Mouse (Mus musculus) left cerebral cortex, adult 18-20 months (tissue): ENCODE measurements around the gene Egflam. TPM values are rescaled to one million over a fixed set of nuclear protein-coding genes. Genes with fewer than 3 reads are reported as not detected.

Experiments
- DNase-seq, 2 experiments: peaks; one replicate each; pipeline ENCODE4 v3.0.0; 2021 to 2022; ENCODE audit warnings: low spot score in 2 of 2, mixed read lengths in 1 of 2
- total RNA-seq, 2 experiments: library from RNA; stranded (reverse); gene quantifications; 2 replicates each; pipeline ENCODE4 v1.2.3; 2021

The Egflam gene
- total RNA-seq, 2 experiments from 2014 or later = 4.4 to 5.1 TPM

GRCm38 (mm10) chr15:7295199-7295598, 103.0 kb downstream of the Egflam start:
- no peak for DNase-seq

GRCm38 (mm10) chr15:7292854-7293253, 105.3 kb downstream of the Egflam start:
- DNase-seq = no peak

DNA sequence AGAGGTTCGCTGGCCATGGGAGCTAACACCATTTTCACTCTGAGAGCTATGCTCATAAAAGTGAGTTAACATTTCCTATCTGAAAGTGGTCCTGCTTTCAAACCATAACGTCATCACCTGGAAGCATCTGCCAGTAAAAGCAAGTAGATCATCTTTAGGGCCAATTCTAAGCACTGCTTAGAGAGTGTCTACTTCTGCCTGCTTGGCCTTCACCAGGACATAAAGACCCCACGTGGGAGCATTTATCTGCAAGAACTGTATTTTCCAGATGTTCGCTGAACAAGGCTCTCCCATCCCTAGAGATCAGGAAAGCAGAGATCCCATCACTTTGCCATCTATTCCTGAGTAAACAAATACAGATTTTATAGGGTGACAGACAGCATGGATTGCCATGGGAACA, 108.2 kb downstream of the Egflam start:
- no peak for DNase-seq

- DNase-seq = no peak
These were observed 108.7 kb downstream of the Egflam start for GRCm38 (mm10) chr15:7289516-7289915.

DNA sequence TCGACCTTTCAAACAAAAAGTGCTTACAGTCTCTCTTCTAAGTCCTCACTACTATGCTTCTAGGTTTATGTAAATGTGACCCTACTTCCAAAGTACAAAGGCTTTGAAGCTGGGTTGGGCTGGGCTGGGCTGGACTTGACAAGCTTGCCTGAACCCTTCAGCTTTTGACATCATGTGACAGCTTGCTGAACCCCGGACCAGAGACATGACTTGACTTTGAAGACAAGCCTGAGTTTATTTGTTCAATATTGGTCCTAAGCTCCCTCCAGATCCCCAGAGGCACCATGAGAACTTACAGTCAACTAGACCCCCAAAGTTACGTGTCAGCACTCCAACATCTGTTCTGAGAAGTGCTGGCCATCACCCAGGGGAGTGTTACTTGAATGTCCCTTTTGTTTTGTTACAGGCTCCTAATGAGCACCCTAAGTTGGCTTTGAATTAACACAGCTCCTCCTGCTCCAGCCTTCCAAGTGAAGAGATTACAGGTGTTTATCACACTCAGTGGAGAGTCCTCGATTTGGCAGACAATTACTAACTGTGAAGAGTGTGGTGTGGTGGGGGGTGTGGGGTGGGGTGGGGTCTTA, 109.3 kb downstream of the Egflam start:
- DNase-seq = no peak

GRCm38 (mm10) chr15:7287911-7288310, 110.3 kb downstream of the Egflam start:
- no peak for DNase-seq

DNA sequence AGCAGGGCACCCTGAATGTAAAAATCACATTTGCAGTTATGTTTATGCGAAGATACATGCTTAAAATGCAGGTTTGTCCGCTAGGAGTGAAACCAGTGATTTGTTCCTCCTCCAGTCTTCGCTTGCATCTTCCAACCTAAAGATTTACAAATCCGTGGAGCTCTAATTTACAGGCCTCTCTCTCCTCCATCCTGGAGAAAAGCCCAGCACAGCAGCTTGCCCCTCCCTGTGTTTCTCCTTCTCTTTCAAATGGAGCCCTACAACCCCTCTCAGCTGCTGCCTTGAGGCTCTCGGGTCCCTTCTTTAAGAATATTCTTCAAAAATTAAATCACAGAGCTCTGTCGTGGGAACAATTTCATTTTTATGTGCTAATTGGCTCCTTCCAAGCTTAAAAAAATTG, 116.6 kb downstream of the Egflam start:
- DNase-seq = no peak

DNA sequence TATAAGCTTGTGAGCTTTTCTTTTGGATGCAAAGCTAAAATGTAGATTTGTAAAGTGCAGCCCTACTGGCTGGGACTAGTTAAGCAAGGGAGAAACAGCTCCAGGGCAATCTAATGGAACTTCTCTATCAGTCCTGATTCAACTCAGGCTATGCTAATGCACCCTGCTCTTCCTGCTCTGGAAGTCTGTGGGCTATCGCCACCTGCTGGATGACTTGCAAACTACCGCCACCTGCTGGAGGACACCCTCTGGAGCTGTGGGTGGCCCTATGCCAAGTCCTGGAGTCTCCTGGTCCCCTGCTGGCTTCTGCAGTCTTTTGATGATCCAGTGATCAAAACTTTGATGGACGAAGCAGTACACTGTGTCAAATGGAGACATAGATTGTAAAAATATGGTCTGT, 134.4 kb downstream of the Egflam start:
- peak; percentile 83 for DNase-seq

- DNase-seq = no peak
These were observed 134.9 kb downstream of the Egflam start for GRCm38 (mm10) chr15:7263339-7263738.

- DNase-seq = no peak
These were observed 136.8 kb downstream of the Egflam start for GRCm38 (mm10) chr15:7261371-7261770.

DNA sequence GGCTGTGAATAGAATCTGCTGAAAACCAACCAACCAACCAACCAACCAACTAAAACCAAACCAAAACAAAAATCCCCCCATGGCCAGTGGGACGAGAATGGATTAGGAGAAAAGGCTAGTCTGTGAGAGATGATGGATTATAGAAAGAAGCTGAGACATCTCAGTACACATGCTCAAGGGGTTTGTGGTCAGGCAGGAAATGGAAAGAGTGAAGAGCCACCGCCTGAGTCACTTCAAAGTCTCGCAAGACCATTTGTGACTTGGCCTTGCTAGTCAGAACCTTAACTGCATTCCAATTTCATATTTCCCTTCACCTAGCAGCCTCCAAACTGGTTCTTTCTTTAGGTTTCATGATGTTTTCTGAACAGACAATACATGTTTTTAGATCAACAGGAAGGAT, 141.6 kb downstream of the Egflam start:
- DNase-seq = no peak

DNA sequence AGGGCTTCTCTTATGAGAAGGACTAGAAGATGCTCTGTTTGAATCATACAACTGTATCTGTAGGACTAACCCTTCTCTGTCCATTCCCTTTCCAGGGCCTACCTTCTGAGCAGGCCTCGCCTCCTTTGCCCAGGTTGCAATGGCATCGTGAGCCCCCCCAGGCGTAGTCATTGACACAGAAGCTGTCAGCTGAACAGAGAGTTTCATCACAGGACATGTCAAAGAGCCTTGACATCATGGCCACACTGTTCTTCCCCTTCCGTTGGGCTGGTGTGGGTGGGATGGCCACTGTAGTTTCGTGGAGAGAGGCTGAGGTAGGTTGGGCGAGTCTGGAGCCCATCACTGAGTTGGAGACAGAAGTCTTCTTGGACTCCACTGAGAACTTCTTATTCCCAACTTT, 144.9 kb downstream of the Egflam start:
- no peak for DNase-seq

DNA sequence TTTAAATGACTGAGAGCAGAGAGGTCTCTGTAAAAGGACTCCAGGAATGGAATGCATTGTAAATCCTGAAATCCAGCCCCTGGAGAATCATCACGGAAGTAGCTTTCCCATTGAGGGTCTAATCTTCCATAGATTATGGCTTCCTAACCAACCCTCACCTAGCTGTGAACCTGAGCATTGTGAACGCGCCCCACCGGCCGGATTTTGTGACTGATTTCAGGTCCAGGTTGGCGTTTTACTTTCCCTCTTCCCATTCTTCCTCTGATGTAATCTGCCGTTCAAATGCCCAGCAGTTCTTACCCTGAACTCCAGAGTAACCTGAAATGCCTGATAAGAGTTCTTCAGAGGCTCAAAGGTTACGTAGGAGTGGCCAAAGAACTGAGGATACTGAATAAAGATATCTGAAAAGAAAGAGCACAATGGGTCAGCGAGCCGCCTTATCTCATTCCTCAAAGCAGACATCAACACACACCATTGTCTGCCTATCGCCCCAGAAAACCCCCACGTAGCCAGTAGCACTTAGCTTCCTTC, 146.0 kb downstream of the Egflam start:
- DNase-seq = no peak

- no peak for DNase-seq
These were observed 147.2 kb downstream of the Egflam start for GRCm38 (mm10) chr15:7251042-7251441.

- DNase-seq = no peak
These were observed 149.0 kb downstream of the Egflam start for GRCm38 (mm10) chr15:7249216-7249615.

- no peak for DNase-seq
These were observed 150.9 kb downstream of the Egflam start for GRCm38 (mm10) chr15:7247321-7247720.

- no peak for DNase-seq
These were observed 155.9 kb downstream of the Egflam start for GRCm38 (mm10) chr15:7242161-7242850.

DNA sequence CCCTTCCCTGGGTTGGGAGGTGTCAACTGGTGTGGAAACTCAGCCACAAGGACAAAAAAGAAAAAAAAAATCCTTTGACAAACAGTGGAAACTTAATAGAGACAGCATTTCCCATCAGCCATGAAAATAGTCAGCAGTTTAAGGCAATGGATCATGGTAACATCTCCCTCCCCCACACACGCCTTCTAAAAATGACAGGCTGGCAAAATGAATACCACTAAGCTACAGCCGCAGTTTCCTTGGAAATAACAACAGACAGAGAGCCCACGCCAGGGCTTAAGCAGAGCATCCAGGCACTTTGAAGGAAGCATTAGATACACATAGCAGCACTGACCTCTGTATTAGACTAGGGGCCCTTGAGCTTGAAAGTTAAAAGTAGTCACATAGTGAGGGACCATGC, 157.2 kb downstream of the Egflam start:
- peak in 1 of 2 experiments; percentile 43 for DNase-seq

- DNase-seq = no peak
These were observed 158.3 kb downstream of the Egflam start for GRCm38 (mm10) chr15:7239904-7240303.

DNA sequence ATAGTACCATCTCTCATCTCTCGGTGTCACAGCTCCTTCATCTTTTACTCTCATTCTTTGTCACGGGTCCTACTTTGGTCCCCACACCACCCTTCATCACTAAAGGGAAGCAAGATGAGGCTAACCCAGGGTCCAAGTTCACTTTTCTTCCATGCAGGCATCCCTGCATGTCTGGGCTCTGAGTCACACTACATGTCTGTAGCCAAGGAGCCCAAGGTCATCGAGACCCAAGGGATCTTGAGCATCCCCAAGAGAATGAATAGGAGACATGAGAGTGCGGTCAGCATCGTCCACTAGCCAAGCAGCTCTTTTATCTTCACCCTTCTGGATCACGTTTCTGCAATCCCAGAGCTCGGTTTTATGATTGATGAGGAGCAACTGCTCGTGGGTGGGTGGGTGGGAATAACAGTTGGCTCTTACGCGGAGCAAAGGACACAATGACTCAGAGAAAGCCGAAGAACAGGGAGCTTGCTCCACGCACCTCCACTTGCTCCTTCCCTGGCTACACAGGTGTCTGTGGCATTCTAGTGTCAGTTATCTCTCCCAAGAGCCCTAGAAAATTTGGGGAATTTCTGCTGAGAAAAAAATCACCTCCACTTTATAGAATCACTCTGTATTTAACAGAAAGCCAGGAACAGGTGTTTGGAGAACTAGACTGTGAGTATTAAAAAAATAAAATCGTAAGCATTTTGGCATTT, 164.7 kb downstream of the Egflam start:
- no peak for DNase-seq

- DNase-seq = peak; percentile 77 to 81
These were observed 172.0 kb downstream of the Egflam start for GRCm38 (mm10) chr15:7226225-7226624.

DNA sequence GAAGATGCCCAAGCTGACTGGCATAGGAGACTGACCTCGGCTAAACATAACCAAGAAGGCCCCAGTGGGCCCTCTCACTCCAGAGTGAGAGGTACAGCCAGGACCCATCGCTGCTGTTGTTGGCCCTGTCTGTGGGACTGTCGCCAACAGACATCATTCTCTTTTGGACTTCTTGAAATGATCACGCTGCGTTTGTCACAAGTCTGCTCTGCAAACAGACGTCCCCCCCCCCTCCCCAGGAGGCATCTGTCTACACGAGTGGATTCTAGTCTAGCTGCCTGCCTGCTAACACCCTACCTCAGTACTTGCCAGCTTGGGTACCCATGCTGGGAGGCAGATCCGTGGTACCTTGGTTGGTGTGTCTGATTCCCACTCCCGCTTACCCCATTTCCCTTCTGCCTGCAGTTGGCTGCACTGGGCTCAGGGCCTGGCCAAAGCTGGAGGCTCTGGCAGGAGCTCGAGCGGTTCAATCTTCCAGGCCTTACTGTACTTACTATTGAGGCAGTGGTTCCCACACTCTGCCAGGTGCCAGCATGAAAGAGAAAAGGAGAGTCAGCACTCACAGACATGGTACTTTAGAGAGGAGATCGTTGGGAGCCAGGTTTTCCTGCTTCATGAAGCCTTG, 173.9 kb downstream of the Egflam start:
- DNase-seq = no peak
